Mouse (Mus musculus): ENCODE results near the gene Mfsd11. TPM values are rescaled to one million over a fixed set of nuclear protein-coding genes. Genes with fewer than 3 reads are reported as not detected.
"Not testable (repeated sequence)": the region's sequence is repeated elsewhere in the genome, so short reads cannot be mapped to it uniquely, and the experiment has no call there.

The Mfsd11 gene
- total RNA-seq, 2 experiments from 2014 or later = 39.8 to 49.4 TPM

DNA sequence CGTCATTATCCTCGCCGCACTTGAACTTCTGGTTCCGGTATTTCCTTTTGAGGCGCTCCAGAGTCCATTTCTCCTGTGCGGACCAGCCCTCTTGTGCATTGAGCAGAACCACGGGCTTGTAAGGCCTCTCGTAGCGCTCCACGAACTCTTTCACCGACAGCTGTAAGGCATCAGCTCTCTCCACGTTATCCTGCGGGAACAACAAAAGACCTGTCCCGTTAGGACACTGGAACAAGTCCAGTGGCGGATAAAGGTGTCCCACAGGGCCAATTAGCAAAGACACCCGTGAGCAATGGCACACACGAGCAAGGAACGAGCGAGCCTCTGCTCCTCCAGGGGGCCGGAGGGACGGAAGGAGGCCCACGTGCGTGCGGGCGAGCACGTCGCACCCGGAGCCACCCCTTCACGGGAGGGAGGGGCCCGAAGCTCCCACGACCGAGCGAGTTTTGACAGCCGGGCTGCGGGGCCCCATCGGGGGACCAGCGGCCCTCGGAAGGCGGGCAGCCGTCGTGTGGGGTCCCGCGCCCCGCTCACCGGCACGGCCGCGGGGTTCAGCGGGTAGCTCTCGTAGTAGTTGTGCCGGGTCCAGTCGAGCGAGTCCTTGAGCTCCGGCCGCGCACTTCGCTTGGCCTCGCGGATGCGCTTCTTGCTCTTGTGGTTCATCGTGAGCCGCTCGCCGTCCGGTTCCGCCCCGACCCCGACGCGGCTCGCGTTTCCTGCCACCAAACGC lies 9.5 kb upstream of the Mfsd11 start:
- intact Hi-C loops (cut with DNase I) = no loop called here
- peak; percentile 46 to 86 for DNase-seq (ENCODE audit: extremely low spot score in 1 of 2, low spot score in 2 of 2)

DNA sequence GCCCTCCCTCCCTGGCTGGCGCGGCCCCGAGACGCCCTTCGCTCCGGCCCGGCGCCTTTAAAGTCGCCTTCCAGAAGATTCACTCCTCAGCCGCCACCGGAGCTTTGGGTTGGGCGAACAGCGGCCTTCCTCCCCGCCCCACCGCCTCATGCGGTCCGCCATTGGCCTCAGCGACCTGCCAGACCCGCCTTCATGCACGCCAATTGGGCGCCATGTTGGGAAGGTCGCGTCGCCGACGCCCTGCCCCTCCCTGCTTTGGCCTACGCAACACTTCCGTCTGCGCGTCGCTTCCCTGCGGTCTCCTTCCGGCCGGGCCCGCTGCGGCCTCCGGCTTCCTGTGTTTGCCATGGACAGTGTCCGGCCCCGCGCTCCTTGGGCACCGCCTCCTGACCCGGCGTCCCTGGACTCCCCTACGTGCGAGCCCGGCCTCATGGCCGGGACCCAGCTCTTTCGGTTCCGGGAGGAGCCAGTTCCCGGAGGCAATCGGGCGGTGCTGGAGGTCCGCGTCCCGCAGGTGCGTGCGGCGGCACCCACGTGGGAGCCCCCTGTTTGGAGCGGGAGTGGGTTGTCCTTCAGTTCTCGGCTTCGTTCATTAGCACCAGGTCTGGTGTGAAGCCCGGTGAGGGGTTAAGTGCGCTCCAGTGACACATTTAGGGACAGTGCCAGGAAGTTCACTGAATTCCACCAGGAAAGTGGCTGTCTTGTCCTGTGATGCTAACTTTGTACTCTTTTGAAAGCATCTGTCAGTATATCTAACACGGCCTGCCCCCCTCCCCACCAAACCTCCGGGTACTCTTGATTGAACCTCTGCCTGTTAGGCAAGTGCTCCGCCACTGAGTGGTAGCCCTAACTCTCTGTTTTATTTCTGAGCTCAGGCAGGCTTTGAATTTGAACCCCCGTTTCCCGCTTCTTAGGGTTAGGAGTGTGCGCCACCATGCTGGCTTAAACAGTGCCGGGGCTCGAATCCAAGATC lies 8.7 kb upstream of the Mfsd11 start, which contains the start of the genes Mettl23 and Jmjd6:
Gene Mettl23 (plus strand): TSS at position 18 of the 973 bp plus-strand sequence.
Gene Jmjd6 (minus strand): TSS at position 189 of the 973 bp plus-strand sequence.
- intact Hi-C loops (cut with DNase I) = no loop called here
- DNase-seq (ENCODE audit: extremely low spot score in 1 of 2, low spot score in 2 of 2) = peak; percentile 96 to 98

DNA sequence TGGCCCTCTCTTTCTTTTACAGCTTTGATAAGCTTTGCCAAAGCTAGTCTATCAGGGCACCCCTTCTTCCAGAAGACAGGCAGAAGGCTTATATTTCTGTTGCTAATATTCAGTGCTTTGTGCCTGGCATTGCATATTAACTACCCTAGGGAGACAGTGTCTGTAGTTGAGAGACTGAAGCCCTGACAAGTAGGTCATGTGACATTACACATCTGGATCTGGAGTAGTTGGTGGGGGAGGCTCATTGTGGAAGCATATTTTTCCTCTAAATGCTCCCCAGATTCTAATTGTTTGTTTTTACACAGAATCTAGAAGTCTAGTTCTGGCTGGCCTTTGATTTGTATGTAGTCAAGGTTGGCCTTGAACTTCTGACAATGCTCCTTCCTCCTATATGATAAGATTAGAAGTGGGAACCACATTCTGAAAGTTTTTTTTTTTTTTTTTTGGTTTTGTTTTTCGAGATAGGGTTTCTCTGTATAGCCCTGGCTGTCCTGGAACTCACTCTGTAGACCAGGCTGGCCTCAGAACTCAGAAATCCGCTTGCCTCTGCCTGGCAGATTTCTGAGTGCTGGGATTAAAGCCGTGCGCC lies 5.6 kb upstream of the Mfsd11 start:
- DNase-seq (ENCODE audit: extremely low spot score in 1 of 2, low spot score in 2 of 2) = no peak
- intact Hi-C loops (cut with DNase I) = no loop called here

DNA sequence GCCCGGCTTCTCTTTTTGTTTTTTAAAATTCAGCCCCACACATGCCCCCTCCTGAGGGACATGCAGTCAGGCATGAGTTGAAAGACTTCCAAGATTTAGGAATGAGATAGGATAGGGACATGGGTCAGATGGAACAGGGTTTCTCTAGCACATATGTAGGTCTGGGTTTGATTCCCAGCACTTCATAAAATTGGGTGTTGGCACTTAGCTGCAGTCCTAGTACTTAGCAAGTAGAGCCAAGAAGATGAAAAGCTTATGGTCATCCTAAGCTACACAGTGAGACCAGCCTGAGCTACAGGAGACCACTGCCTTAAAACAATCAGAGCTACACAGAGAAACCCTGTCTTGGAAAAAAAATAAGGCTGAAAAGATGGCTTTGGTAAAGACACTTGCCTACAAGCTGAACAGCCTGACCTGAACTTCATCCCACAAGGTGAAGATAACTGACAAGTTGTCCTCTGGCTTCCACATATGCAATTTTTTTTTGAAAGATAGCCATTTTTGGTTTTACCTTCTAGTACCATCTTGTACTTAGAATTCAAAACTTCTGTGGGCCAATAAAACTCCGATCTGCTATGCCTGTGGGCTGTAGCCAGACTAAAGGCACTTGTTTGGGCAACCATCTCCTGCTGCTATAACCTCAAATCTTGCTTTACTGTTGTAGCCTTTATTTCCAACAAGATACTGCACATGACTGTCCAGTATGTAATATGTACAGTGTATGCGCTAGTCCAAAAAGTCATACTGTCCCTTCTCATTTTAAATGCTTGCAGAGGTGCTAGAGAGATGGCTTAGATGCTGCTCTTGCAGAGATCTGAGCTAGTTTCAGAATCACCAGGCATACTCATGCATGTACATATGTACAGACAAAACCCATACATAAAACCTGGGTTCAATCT lies 4.8 kb upstream of the Mfsd11 start:
- DNase-seq (ENCODE audit: extremely low spot score in 1 of 2, low spot score in 2 of 2) = no peak
- intact Hi-C loops (cut with DNase I) = no loop called here

DNA sequence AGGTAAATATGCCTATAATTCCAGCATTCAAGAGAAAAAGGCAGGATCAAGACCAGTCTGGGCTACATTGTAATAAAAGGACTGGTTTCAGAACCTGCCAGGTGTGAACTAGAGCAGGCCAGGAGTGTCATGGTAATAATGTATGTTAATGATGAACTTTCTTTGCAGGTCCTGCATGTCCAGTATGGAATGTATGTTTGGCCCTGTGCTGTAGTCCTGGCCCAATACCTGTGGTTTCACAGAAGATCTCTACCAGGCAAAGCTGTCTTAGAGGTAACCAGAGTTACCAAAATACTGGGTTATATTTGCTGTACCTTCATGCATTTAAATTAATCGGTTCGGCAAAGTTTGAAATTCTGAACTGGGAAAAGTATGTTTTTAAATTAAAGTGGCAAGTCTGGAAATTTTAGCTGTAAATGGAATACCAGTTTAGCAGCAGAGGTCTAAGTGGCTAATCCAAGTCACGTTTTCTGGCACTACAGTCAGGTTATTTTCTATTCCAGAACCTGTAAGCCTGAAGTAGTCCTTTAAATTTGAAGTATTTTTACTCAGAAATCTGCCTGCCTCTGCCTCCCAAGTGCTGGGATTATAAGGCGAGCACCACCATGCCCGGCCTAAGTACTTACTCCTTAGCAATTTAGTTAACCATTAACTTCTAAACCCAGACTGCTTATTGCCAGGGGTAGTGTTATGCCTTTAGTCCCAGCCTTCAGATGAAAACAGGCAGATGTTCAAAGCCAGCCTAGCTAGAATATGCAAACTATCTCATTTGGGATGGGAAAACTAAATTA lies 4.0 kb upstream of the Mfsd11 start:
- intact Hi-C loops (cut with DNase I) = no loop called here
- no peak for DNase-seq (ENCODE audit: extremely low spot score in 1 of 2, low spot score in 2 of 2)

DNA sequence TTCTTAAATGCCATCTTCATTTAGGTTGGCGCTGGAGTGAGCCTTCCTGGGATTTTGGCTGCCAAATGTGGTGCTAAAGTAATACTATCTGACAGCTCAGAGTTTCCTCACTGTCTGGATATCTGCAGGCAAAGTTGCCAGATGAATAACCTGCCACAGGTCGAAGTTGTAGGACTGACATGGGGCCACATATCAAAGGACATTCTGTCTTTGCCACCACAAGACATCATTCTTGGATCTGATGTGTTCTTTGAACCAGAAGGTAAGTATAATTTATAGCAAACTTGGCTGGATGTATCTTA lies 3.4 kb upstream of the Mfsd11 start:
- intact Hi-C loops (cut with DNase I) = not testable (repeated sequence)

DNA sequence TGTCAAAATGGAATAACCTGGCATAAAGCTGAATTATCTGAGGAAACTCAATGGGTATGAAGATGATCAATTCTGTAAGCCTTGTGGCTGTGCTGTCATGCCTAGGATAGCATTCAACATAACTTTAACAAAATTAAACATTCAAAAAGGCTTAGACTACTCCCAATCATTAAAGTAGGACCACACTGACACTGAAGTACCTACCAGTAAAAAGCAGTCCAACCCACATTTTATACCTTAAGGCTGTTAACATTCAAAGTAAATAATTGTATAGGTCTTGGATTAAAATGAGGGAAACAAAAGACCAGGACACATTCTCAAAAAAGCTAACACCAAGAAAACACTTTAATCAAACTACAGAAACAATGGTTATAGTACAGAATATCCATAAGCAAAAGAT lies 2.7 kb upstream of the Mfsd11 start:
- intact Hi-C loops (cut with DNase I) = no loop called here
- DNase-seq (ENCODE audit: extremely low spot score in 1 of 2, low spot score in 2 of 2) = no peak

More for the DNA sequence above, 3.4 kb upstream of the Mfsd11 start:
- not testable (repeated sequence) for DNase-seq (ENCODE audit: extremely low spot score in 1 of 2, low spot score in 2 of 2)

DNA sequence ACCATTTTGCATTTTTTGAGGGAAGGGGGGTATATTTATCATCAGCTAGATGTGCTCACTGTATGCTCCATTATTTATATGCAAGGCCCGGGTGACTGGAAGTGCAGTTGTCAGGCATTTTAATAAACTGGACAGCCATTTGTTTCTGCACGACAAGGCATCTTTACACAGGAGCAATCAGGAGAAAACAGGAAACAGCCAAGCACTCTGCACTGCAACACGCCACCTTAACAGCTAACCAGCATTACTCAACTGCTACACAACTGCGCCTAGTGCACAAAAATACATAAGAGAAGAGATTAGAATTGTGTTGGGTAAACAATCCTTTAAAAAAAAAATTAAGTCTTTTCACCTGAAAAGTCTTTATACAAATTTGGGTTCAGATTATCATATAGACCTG lies 2.2 kb upstream of the Mfsd11 start:
- no peak for DNase-seq (ENCODE audit: extremely low spot score in 1 of 2, low spot score in 2 of 2)
- intact Hi-C loops (cut with DNase I) = no loop called here

DNA sequence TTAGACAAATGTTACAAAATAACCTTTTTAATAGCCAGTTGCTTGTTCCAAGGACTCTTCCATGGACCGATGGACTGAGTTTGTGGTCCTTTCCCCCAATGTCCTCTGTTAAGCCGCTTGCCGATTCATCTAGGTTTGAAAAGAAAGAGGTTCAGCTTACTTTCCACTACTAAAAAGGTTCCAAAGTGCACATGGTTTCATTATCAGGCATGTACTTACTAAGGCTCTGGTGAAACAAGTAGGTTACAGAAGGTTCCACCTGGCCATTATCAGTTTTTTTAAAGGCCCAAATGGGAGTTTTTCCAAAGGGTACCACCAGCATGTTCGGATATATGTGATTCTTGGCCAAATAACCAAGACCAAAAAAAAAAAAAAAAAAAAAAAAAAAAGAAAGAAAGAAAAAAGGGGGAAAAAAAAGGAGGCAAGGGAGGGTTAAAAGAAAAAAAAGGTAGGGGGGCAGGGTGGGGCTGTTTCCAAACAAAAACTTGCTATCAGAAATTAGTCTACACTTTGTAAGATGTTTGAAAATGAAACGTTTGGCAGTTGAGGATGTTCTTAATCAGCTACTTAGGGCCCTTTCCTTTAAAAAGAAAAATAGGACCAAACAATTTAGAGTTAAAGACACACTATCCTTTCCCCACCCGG lies 1.3 kb upstream of the Mfsd11 start:
- DNase-seq (ENCODE audit: extremely low spot score in 1 of 2, low spot score in 2 of 2) = no peak
- intact Hi-C loops (cut with DNase I) = no loop called here

DNA sequence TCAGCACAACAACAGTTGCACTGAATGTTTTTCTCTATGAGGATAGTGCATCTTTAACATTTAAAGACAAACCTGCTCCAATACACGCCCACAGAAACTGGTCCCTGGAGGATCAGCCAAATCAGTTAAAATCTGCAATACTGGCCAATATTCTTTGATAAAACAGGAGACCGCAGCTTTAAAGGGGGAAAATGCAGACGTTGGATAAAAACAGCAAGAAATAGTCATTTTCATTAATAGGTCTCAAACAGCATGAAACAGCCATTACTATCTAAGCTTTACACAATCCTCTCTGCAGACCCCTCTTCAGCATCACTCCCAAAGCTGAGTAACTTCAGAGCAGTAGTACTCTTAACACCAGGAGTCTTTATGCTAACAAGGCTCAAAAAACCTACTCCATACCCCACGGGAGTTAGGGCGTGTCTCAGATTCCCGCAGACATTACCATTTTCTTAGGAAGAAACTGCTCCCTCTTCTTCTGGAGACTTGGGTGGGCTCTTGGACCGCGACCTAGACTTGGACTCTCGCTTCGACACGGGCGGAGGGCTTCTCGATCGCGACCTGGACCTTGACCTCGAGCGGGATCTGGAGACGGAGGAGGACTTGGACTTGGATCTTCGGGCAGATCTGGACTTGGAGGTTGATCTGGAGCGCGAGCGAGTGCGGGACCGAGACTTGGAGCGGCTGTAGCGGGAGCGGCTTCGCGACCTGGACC lies 507 bp upstream of the Mfsd11 start:
- no peak for DNase-seq (ENCODE audit: extremely low spot score in 1 of 2, low spot score in 2 of 2)
- intact Hi-C loops (cut with DNase I) = no loop called here

DNA sequence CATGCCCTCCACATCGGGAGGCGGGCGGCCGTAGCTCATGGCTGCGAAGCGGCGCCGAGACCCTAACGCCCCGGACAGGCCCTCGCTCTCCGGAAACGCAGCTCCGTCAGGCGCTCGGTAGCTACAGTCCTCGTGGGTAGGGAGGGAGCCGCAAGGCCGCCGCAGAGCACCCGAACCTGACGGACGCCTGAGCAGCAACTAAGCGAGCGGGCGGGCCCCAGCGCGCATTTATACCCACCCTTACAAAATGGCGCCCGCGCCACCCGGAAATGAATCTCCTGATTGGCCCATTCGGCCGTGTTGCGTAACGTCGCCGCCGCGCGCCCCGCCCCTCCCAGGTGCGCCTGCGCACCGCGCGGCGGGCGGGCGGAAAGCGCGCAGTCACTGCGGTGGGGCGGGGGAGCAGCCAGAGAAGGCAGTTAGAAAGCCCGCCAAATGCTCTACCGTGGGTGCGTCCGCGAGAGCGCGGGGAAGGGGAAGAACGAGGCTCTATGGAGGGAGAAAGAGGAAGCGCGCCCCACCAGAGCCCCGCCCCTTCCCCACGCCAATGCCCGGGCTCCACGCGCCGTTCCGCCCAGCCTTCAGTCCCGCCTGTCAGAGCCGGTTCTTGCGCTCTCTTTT lies 761 bp downstream of the Mfsd11 start, which contains the start of gene Srsf2:
Gene Srsf2 (minus strand): TSS at position 204 of the 621 bp plus-strand sequence.
- DNase-seq (ENCODE audit: extremely low spot score in 1 of 2, low spot score in 2 of 2) = peak; percentile 96 to 97
- intact Hi-C loops (cut with DNase I) = no loop called here

DNA sequence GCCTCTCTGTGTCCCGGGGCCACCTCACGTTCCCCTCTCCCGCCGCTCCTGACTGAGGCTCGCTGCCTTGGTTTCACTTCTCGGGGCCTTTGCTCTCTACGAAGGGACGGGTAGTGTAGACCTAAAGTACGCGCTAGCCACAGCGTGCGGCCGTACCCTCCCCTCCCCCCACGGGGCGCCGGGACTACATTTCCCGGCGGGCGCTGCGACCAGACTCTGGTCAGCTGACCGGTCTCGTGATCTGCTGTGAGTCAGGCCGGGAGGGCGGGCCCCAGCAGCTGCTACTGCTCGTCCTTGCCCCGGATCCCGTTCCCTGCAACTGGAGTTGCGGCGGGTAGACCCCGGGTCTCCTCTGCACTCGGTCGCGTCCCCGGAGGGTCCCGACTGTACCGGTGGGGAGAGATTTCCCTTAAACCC lies 1.3 kb downstream of the Mfsd11 start:
- intact Hi-C loops (cut with DNase I) = no loop called here
- DNase-seq (ENCODE audit: extremely low spot score in 1 of 2, low spot score in 2 of 2) = peak; percentile 96 to 99

DNA sequence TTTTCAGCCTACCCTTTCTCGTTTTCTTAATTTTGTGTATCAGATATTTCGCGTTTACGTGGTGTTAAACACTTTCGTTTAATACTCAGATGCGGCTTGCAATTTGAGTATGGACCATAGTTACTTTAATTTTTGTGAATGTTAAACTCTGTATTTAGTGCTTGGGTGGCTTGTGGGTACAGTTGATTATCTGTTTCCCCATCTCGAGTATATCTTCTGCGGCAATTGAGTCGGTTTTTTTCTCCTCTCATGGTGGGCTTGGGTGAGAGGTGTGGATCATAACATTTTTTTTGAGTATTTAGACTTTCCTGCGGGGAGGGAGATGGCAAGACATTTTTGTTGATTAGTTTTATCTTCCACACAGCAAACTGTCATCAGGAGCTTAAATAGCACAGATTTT lies 2.0 kb downstream of the Mfsd11 start:
- intact Hi-C loops (cut with DNase I) = no loop called here
- no peak for DNase-seq (ENCODE audit: extremely low spot score in 1 of 2, low spot score in 2 of 2)

DNA sequence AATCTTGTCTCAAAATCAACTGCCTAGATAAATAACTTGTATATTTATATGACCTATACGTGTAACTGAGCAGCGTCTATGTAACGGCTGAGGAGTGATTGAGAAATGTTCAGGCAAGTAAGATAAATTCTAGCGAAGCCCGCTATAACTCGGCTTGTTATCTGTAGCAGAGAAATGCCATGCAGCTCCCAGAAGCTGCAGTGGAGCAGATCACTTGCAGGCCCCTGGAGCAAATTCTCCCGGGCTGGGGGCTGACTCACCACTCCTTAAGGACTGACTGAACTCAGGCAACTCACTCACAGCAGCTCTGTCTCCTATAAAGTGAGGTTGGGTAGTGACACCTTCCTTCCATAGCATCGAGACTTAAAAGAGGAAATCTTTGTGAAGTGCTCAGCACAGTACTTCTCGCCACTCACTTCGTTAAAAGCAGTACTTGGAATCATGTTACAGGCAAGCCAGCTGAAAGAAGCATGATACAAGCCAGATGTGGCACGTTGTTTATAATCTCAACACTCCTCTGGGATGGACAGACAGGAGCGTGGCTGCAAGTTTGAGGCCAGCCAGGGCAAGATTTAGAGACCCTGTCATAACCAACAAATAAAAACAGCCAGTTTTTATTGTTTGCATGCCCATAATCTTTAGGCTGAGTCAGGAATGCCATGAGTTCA lies 5.1 kb downstream of the Mfsd11 start:
- intact Hi-C loops (cut with DNase I) = no loop called here
- no peak for DNase-seq (ENCODE audit: extremely low spot score in 1 of 2, low spot score in 2 of 2)

DNA sequence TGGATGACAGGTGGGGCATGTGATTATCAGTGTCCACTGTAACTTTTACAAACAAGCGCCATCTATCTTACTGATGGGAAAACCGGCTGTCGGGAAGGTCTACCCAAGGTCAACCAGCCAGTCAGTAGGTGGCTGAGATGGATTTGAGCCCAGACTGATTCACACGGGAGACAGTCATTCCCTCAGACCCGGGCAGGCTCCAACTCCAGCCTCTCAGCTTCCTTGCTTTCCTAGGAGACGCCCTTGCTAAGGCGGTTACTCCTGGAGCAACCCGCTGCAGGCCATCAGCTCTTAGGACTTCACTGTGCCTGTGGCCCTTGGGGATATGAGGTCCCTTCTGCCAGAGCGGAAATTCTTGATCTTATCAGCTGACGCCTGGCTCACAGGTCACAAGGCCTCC lies 12.2 kb downstream of the Mfsd11 start:
- no peak for DNase-seq (ENCODE audit: extremely low spot score in 1 of 2, low spot score in 2 of 2)
- intact Hi-C loops (cut with DNase I) = no loop called here
